Mouse (Mus musculus): ENCODE data around the gene Tspan15. TPM values are rescaled to one million over a fixed set of nuclear protein-coding genes. Genes with fewer than 3 reads are reported as not detected.
A peak's percentile ranks its signal among the peaks of the same experiment; 100 is the strongest.

The Tspan15 gene
- total RNA-seq, 2 experiments from 2014 or later = 18.0 to 20.0 TPM

DNA sequence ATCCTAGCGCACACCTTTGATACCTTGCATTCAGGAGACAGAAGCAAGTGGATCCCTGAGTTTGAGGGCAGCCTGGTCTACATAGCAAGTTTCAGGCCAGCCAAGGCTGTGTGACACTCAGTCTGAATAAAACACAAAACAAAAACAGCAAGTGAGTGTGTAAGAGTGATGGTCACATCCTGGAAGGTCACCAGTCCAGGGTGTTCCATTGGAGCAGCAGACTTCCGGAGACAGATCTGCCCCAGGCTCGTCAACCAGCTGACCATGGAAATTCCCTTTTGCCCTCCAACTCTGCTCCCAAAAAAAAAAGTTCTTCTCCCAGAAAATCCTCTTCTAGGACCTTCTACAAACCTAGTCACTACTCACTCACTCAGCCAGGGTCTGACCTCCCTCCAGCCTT lies 760 bp upstream of the Tspan15 start:
- no peak for DNase-seq (ENCODE audit: low spot score in 2 of 2)

DNA sequence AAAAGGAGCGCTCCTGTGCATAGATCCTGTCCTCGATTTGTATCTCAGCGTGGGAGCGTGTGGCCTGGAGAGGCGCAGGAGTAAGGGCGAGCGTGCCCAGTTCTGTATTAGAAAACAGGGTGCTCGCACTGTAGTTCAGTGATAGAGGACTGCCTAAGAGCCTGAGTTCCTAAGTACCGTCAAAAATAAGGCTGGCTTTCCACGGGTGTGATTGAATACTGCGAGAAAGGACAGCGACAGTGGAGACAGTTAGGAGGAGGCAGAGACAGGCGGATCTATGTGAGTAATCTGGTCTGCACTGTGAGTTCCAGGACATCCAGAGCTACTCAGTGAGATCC lies 313 bp upstream of the Tspan15 start:
- DNase-seq (ENCODE audit: low spot score in 2 of 2) = no peak

DNA sequence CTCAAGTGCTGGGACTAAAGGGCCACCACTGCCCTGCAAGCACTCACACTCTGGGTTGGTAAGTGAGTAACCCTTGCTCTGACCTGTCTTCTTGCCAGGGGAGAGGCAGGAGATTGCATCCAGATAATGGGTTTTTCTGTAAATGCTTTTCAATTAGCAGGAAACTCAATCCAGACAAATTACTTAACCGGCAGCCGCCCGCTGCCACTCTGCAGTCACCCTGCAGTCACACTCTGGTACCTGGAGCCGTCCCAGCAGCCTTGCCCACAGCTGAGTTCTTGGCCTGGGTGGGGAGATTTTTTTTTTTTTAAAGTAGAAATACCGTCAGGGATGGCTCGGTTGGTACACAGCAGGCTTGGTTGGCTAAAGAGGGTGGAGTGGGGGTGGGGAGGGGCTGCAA lies 2.9 kb downstream of the Tspan15 start:
- DNase-seq (ENCODE audit: low spot score in 2 of 2) = no peak

DNA sequence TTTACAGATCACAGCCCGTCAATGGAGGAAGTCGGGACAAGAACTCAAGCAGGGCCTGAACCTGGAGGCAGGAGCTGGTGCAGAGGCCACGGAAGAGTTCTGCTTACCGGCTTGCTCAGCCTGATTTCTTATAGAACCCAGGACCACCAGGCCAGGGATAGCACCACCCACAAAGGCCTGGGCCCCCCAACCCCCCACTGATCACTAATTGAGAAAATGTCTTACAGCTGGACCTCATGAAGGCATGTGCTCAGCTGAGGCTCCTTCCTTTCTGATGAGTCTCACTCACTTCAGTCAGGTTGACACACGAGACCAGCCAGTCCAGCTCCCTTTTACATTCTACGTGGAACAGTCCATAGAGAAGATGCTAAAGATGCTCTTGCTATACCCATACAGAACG lies 5.2 kb downstream of the Tspan15 start:
- no peak for DNase-seq (ENCODE audit: low spot score in 2 of 2)

DNA sequence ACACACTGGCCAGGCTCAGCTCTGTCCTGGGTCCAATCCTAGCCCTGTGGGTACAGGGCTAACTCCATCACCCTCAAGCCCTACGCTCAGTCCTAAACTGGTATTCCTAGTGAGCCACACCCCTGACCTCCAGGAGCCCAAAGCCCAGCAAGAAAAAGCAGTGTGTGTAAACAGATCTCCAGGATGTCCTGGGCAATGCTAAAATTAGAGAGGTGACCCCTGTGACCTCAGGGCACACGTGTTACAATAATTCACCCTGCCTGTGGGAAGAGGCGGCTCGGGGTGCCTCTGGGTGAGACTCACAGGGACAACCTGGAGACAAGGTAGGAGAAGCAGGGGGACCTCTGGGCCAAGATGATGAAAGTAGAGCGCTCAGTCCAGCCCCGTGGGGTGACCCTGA lies 6.8 kb downstream of the Tspan15 start:
- DNase-seq (ENCODE audit: low spot score in 2 of 2) = no peak

DNA sequence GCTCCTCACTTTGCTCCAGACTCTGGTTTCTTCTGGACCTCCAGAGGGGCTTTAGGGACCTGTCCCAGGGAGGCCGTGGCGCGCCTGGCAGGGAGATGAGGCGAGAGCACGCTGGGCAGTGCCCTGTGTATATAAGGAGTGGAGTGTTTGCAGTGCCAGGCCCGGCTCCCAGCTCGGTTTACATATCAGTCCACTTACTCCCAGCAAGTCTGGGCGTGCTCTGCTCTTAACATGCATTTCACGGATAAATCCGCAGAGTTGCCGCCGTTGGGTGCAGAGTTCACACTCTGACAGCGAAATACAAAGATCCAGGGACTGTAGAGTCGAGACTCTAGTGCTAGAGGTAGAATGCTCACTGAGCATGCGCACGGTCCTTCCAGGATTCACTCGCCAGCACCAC lies 8.3 kb downstream of the Tspan15 start:
- no peak for DNase-seq (ENCODE audit: low spot score in 2 of 2)

DNA sequence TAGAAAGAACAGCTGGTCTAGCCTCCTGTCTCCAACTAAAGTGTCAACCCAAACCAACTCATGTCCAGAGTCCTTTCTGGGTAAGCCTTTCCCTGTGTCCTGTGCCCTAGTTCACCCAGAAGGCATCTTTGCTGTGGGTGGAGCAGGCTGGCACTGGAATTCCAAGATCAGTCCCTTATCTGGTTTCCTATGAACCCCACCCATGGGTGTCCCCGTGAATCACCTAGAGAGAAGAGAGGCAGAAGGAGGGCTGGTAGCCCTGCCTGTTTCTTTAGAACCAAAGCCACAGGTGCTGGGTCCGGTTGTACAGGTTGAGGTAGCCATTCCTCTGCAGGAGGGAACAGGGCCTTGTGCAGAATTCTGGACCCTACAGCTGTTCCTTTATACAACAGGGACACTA lies 9.4 kb downstream of the Tspan15 start:
- no peak for DNase-seq (ENCODE audit: low spot score in 2 of 2)

DNA sequence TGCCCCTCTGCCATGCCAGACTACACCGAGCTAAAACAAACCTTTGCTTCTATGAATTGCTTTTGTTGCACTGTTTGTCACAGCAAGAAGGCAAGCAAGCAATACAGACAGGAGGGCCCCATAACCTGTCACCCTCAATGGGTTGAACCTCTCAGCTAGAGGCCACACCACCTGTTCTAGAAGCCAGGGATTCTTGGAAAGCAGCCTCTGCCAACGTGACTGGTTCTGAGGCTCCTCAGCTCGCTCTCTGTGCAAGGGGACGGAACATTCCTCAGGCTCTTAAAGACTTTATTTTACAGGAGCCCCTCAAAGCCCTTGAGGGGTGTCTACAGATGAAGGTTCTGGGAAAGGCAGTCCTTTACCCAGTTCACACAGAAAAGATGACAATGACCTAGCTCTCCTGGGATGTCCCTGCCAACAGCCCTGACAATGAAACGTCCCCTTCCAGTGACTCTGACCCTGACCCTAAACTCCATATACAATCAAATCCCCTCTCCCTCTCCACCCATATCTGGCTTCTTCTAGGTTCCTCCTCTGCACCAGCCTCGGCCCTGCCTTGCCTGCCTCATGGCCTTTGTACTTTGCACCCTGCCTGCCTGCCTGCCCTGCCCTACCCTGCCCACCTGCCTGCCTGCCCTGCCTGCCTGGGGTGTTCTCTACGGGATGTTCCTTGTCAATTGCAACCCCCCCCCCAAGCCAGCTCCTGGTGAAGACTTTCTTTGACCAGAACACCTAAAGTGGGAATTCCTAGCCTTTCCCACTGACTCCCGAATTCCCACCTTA lies 10.1 kb downstream of the Tspan15 start:
- no peak for DNase-seq (ENCODE audit: low spot score in 2 of 2)

DNA sequence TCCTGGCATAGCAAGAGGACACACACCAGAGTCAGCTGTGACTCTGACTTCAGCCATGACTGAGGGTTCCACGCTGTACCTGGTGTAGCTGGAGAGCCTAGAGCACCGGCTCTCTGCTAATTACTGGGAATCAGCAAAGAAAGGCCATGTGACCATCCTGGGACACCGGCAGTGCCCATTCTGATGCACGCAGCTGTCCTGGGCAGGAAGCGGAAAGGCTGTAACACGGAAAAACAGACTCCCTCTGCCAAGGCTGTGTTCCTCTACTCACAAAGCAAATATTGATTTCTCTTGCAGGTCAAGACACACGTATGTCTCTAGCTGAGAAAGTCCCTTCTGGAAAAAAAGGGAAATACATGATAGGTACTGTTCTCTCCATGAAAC lies 12.3 kb downstream of the Tspan15 start:
- DNase-seq (ENCODE audit: low spot score in 2 of 2) = no peak

DNA sequence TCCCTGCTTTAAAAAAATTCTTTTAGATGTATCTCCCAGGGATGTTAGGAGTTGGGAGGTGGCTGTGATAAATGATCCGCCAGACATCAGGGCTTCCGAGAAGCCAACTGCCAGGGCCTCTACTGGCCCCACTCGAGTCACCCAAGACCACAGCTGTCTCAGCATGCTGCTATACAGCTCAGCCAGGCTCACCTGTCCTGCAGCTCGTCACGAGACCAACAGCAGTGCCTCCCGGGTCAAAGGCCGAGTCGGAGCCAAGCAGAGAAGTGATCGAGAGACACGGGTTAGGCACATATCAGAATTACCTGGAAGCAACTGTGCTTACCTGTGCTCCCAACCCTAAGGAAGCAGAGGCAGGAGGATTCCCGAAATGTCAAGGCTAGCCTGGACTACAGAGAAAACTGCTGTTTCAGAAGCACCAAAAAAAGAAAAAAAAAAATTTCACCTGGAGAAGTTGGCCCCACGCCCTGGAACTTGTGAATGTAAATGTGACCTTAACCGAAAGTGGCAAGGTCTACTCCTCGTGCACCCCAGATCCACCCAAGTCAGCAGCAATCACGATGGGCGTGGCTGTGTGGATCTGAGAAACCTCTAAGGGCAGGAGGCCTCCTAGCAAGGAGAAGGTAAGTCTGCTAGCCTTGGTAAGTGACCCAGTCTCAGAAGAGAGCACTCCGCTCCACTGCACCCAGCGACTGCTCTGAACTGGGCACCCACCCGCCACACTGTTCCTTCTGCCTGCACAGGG lies 12.8 kb downstream of the Tspan15 start:
- DNase-seq (ENCODE audit: low spot score in 2 of 2) = no peak

DNA sequence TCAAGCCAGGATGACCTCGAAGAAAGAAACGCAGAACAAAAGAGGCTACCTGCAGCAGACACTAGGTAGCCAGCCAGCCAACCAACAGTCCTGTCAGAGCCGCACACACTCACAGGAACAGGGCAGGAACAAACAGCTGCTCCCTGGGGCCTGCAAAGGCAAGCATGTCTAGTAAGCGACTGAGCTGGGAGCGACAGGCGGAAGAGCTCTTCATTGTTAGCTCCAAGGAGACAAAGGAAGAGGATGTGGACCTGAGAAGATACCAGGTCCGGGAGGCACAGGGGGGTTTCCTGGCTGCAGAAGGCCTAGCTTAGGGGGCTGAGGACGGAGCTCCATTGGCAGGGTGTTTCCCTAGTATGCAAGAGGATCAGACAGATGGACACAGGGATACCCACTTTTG lies 13.9 kb downstream of the Tspan15 start:
- no peak for DNase-seq (ENCODE audit: low spot score in 2 of 2)

DNA sequence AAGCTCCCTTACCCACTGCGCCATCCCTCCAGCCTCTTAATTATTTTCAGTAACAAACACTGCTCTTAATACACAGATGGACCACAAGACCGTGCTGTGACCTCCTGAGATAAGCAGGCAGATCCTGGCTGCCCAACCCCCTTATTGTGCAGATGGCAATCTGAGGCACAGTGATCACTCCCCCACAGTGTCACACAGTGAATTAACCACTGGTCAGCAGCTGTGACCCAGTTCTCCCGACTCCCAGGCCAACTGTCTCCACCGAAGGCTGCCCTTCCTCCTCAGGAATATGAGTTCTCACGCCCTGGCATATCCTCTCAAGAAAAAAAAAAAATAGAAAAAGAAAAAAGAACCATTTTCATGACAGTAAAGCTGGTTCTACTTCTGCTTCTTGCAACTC lies 14.5 kb downstream of the Tspan15 start:
- DNase-seq (ENCODE audit: low spot score in 2 of 2) = no peak

DNA sequence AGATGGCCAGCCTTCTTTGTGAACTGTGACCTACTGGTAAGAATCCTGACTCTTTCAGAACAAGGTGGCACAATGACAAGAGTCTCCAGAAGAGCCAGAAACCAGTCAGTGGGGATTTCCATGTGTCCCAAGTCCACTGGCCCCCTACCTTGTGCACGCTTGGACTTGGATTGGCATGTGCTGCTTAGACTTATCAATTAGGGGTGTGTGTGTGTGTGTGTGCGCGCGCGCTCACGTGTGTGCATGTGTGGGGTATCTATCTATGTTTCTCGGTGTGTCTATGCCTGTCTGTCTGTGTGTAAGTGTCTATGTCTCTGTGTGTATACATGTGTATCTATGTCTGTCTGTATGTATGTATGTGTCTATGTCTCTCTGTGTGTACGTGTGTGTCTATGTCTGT lies 15.4 kb downstream of the Tspan15 start:
- DNase-seq (ENCODE audit: low spot score in 2 of 2) = no peak

DNA sequence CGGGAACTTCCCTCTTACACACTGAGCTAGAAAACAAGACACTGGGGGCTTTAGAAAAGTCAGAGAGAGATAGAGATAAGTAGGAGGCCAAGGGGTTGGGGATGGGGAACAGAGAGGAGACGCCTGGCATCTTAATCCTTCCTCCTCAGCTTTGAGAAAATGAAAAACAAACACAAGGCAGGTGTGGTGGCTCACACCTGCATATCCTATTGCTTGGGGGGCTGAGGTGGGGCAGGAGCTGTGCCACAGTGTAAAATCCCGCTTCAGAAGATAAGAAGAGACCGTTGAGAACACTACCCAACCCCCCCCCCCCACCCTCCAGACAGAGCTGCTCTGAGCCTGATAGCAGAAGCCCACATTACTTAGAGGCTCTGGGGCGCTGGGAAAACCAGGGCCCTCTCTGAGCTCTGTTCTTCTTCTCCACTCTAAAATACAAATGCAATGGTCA lies 15.9 kb downstream of the Tspan15 start:
- DNase-seq (ENCODE audit: low spot score in 2 of 2) = no peak

DNA sequence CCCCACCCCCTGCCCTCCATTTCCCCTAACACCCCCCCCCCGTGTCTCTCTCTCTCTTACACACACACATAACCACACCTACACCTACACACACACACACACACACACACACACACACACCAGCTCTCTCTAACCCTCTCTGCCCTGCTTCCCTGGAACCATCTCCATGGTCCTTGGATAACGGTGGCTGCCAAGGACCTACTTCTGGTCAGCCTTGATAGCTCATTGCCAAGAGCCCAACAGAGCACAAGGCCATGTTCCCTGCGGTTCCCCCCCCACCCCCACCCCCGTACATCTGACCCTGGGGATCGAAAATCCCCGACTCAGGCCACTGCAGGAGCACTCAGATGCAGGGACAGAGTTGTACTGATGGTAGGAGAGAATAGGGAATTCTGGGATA lies 19.7 kb downstream of the Tspan15 start:
- DNase-seq (ENCODE audit: low spot score in 2 of 2) = no peak

DNA sequence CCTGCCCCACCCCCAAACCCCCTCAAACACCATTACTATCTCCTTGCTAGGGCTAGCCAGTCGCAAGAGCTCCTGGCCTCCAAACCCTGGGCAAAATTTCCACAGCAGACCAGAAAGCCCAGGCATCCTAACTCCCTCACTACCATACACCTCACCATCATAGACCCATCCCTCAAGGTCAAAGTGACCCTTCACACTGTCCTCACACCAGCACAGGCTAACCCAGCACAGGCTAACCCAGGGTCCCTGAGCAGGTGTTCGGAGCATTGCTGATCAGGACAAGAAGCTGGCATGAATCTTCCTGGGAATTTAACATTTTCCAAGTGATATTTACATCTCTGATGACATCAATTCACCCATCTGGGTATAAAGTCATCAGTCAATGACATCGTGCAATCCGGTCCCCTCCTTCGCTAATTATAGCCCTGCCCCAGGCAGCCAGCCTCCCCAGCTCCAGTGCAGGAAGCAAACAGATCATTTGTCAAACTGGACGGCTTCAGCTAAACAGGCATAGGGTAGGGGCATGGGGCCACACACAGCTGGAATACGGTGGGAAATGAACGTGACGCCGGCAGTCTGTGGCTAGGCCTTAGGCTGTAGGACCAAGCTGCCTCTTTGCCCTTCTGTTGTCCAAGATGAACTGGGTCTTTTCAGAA lies 22.7 kb downstream of the Tspan15 start:
- no peak for DNase-seq (ENCODE audit: low spot score in 2 of 2)

DNA sequence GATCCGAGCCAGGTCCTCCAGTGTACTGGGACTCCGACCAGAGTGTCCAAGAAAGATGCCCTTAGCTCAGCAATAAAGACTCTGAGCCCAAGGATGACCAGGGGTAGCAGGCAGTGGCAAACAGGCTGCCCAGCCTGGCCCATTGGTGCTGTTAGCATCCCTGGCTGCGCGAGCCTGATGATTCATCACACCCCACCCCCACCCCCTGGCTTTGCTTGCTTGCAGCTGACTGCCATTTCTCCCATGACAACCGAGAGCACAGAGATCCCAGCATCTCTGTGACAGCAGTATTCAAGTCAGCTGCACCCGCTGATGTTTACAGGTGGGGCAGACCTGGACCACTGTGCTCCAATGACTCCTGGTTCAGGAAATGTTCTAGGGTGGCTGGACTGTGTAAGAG lies 28.5 kb downstream of the Tspan15 start:
- DNase-seq (ENCODE audit: low spot score in 2 of 2) = peak; percentile 53 to 57

DNA sequence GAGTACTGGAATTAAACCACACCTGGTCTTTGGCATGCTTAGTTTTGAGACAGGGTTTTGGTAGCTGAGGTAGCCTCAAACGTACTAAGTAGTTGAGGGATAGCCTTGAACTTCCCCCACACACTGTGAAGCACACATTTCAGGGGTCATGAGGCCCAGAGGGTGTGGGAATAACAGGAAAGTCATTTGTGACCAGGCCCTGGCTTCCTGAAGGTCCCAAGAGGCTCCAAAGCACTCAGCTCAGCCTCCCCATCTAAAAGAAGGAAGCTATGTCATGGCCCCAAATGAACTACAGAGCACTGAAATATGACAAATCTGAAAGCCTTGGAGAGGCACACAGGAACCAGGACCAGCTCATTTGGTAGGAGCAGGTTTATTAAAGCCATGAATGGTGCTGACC lies 32.2 kb downstream of the Tspan15 start:
- no peak for DNase-seq (ENCODE audit: low spot score in 2 of 2)

DNA sequence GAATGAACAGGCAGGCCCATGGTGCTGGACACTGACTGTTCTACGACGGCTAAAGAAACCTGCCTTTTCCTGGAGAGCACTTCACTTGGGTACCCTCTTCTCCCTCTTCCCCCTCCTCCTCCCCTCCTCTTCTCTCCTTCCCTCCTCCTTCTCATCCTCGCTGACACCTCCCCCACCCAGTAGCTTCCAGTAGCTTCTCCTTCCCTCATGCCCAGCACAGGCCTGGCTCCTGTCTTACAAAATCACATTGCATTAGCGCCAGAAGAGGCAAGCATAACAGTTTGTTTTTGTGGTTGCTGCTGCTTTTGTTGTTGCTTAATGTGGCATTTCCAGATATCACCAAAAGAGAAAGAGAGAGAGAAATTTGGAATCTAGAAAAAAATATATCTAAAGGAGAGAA lies 33.6 kb downstream of the Tspan15 start:
- DNase-seq (ENCODE audit: low spot score in 2 of 2) = no peak

DNA sequence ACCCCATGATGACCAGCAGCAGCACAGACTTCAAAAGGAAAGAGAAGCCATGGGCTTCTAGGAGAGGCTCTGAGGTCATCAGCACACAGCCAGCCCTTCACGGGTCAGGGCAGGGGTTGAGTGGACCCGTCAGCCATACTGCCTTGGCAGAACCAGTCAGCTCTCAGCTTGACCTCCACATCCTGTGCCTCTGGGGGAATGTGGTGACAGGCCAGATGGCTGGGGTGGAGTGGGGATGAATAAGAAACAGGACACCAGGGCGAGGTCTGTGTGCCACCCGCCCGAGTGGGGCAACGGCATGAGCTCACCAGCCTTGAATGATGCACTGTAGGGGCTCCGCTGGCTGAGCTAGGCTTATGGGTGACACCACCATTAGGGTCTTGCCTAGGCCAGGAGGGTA lies 35.7 kb downstream of the Tspan15 start:
- DNase-seq (ENCODE audit: low spot score in 2 of 2) = no peak

DNA sequence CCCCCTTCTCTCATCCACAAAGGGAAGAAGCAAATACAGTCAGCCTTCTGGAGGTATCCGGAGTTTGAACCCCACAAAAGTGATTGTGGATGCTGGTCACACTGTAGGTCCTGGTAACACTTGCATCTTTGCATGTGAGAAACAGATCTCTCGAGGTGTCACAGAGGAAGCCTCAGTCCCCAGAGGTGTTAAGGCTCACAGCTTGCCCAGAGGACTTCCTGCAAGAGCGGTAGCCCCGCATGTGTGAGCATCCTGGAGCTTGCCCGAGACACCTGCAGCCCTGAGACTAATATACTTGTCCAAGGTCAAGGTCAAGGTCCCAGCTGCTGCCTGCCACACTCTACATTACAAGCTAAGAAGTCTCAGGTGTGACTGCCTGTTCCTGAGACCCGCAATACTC lies 36.1 kb downstream of the Tspan15 start:
- DNase-seq (ENCODE audit: low spot score in 2 of 2) = no peak

DNA sequence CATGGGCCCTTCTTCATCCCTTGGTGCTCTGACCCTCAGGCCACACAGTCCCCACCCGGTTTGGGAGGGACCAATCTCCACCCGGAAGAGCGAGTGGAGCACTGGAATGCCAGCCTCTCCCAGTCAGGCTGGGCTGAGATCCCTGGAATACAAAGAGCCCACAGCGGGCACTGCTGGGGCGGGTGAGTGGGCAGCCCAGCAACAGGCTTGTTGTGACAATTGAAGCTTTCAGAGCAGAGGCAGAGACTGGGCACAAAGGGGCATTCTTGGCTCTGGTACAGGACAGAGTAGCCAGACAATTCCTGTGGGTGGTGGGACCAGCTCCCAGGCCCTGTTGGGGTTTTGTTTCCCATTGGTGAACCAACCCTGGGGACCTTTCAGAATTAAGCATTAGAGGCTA lies 36.6 kb downstream of the Tspan15 start:
- DNase-seq (ENCODE audit: low spot score in 2 of 2) = peak; percentile 48 to 75

Measured in layer of hippocampus, postnatal 14 days (tissue).